Mouse (Mus musculus) heart, adult 2 months (tissue): ENCODE measurements around the gene Vmn1r74.

Experiments
- CTCF ChIP-seq: fragments of 200-600 bp; IDR thresholded peaks from 2 replicates; pipeline ENCODE4 v1.8.1; 2022; ENCODE audit warnings: antibody characterized with exemption, mild to moderate bottlenecking, moderate library complexity
- EP300 ChIP-seq: fragments of 200-500 bp; IDR thresholded peaks from 2 replicates; pipeline ENCODE4 v1.6.1; 2011; ENCODE audit warnings: low read depth, low read length, control low read depth; ENCODE audit not compliant: insufficient read depth
- POLR2A ChIP-seq: fragments of 200-500 bp; IDR thresholded peaks from 2 replicates; pipeline ENCODE4 v1.6.1; 2011; ENCODE audit warnings: mild to moderate bottlenecking, low read depth, low read length, control low read depth; ENCODE audit not compliant: insufficient read depth

- TF ChIP-seq POLR2A (no peak), EP300 (no peak), CTCF (no peak)
Observed at GRCm38 (mm10) chr7:11813751-11814150, 20.0 kb upstream of the Vmn1r74 start.
